ENCODE assay signal across 10 mouse cellular contexts in the genomic region with DNA sequence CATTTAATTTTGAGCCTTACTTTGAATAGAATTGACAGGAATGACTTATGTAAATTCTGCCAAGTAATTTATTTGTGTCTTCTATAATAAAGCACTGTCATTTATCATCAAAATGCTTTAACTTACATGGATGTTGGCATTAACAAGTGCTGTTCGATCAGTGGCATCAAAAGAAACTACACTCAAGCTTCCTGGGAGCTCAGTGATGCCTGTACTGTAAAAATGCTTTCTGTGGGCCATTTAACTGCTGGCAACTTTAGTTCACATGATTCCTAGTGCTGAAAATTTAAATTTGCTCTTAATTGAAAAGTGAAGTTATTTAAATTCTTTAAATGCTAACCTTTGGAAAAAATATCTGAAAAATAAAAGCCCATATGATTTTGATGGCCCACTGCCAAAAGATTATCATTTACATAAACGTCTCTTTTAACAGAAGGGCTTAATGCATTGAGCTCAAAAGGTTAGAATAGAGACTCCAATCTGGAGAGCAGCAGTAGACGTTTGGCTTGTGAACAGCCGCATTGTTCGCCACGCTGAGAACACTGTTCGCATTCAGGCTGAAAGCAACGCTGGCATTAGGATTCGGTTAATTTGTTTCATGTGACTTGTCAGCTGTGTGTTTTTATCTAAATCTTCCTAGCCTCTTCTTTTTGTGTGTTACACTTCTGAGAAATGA. TPM values are rescaled to one million over a fixed set of nuclear protein-coding genes. Genes with fewer than 3 reads are reported as not detected.
DNase-seq lines count a peak whose midpoint lies in the region; ATAC-seq and TF ChIP-seq lines count a peak whose summit lies in the region.
"Had no signal": no experiment of that assay in that cellular context is flagged by ENCODE, and none has a peak within 500 bp of the region (broad histone marks: within the 10 kb centered on the region; RNA-seq: fewer than 3 reads in every experiment).

No protein-coding gene starts in this region.

- no peak overlapping the region for H3K4me3 ChIP-seq in gastrocnemius, adult 2 months
- H3K4me3 ChIP-seq in liver, embryonic 11.5 days (ENCODE audit: low read depth, low read length), result no peak overlapping the region
- H3K4me3 ChIP-seq: myocyte had no signal

- 0 out of 2 replicates have a peak, but pooled peaks cover 3% of the 10 kb centered on the region for H3K36me3 ChIP-seq in liver, embryonic 11.5 days (ENCODE audit: control insufficient read depth, insufficient read depth, low read length)

- H3K9me3 ChIP-seq in liver, embryonic 11.5 days (ENCODE audit: control insufficient read depth, low read length), result no peaks in the 10 kb centered on the region

- 79% methylated on average over 9 of the region's 9 CpGs for WGBS in liver, embryonic 11.5 days

- ATAC-seq in liver, embryonic 11.5 days (replicated peaks; ENCODE audit: low FRiP score), result no peak

- no peak for TF ChIP-seq CTCF in gastrocnemius, adult 2 months (IDR thresholded peaks at IDR 0.05)

- no peak overlapping the region for H3K4me2 ChIP-seq in liver, embryonic 11.5 days

- intact Hi-C loops in gastrocnemius, adult 2 months (cut with DNase I), result no loop called here

- no peaks in the 10 kb centered on the region for H3K4me1 ChIP-seq in liver, embryonic 11.5 days (replicated peaks; ENCODE audit: control insufficient read depth, insufficient read depth, low read length)

- DNase-seq in gastrocnemius, adult 2 months, result no peak
- DNase-seq in gastrocnemius, adult 18-20 months (ENCODE audit: low spot score), result no peak
- DNase-seq in testis, postnatal 14 days (ENCODE audit: low spot score), result peak; percentile 55
- DNase-seq in testis, postnatal 10 days (ENCODE audit: low spot score), result no peak
- peak; percentile 68 for DNase-seq in layer of hippocampus, adult 9-11 months
- DNase-seq in urinary bladder, adult 2 months (ENCODE audit: low spot score), result no peak
- DNase-seq in liver, embryonic 11.5 days (ENCODE audit: low spot score), result no peak
- no peak for DNase-seq in ovary, adult 18-20 months (ENCODE audit: low spot score)
- DNase-seq: adrenal gland, postnatal 14 days had no signal

- no peaks in the 10 kb centered on the region for H3K27me3 ChIP-seq in liver, embryonic 11.5 days (replicated peaks; ENCODE audit: control insufficient read depth, insufficient read depth, low read length)

- H3K9ac ChIP-seq in liver, embryonic 11.5 days (ENCODE audit: low read depth, low read length), result no peak overlapping the region

- peak overlapping the region; percentile 41 for H3K27ac ChIP-seq in gastrocnemius, adult 2 months
- no peak overlapping the region for H3K27ac ChIP-seq in liver, embryonic 11.5 days (ENCODE audit: low read depth, low read length)

RNA-seq across cellular contexts. Expression of a gene that starts 59.1 kb away (rescaled TPM):
- total RNA-seq in gastrocnemius, adult 2 months (2021), result 10 to 100 TPM; 51.3 to 56.5 TPM
- total RNA-seq in gastrocnemius, adult 18-20 months (2021), result 10 to 100 TPM; 54.0 to 57.9 TPM
- polyA plus RNA-seq in urinary bladder, adult 2 months (2012; rRNA removed), result 95.9 and 101 TPM in 2 replicates
- polyA plus RNA-seq in liver, embryonic 11.5 days (2014; fragmentation: Nextera tagmentation; extraction: Ambion mirVana), result 22.8 and 23.7 TPM in 2 replicates

Comparison
In these comparisons a context has a peak if more than half of its experiments do, and no peak if none do; other contexts are left out.
1. DNase-seq: peak in testis, postnatal 14 days (single experiment) and layer of hippocampus, adult 9-11 months (single experiment); none in gastrocnemius, adult 2 months (single experiment), gastrocnemius, adult 18-20 months (single experiment), testis, postnatal 10 days (single experiment), urinary bladder, adult 2 months (single experiment), liver, embryonic 11.5 days (single experiment) and ovary, adult 18-20 months (single experiment).